Mouse (Mus musculus): ENCODE results near the gene Mtss1l.

Gene Mtss1l

GRCm38 (mm10) chr8:110720685-110721598, at the start of gene Mtss1l:
Mtss1l (plus strand) TSS chr8:110721476.
- DNase-seq (ENCODE audit: low read depth, low spot score), result peak; percentile 31

DNA sequence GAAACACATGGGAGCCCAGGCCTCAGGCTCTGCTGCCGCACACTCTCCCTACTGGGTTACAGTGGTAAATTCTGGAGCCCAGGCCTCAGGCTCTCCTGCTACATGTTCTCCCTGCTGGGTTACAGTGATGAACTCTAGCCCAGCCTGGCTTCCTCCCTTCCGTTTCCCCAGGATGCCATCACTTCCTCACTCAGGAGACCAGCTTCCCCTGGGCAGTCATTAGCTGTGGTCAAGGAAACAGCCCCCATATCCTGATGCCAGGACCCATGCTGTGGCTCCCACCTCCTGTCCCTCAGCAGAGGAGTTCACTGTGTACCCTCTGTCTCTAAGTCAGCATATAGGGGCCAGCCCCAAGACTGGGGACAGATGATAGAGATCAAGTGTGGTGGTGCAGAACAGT, 49.1 kb upstream of the Mtss1l start:
- DNase-seq (ENCODE audit: low read depth, low spot score), result no peak

- no peak for DNase-seq (ENCODE audit: low read depth, low spot score)
These were observed 48.1 kb upstream of the Mtss1l start for GRCm38 (mm10) chr8:110673168-110673567.

GRCm38 (mm10) chr8:110674589-110674988, 46.7 kb upstream of the Mtss1l start:
- DNase-seq (ENCODE audit: low read depth, low spot score), result no peak

- DNase-seq (ENCODE audit: low read depth, low spot score), result no peak
These were observed 44.6 kb upstream of the Mtss1l start for GRCm38 (mm10) chr8:110676702-110677101.

DNA sequence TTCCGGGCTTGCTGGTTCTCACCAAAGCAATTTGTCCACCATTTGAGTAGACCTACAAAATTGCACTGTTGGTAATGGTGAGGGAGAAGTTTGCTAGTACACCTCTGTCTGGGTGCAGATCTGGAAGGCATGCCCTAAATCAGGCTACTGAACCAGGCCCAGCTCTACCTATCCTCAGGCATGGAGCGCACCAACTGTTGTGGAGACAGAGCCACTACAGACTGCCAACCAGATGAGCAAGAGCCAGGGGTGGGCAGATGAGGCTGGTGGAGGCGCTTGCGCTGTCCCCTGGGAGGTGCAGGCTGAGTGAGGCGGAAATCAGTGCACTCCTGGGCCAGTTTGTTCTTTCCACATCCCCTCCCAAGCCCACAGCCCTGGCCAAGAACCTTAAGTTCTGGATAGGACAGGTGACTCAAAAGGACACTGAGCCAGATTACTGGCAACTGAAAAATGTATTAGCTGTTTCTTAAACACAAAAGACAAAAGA, 44.1 kb upstream of the Mtss1l start:
- no peak for DNase-seq (ENCODE audit: low read depth, low spot score)

- DNase-seq (ENCODE audit: low read depth, low spot score), result no peak
These were observed 42.3 kb upstream of the Mtss1l start for GRCm38 (mm10) chr8:110678989-110679388.

- no peak for DNase-seq (ENCODE audit: low read depth, low spot score)
These were observed 33.5 kb upstream of the Mtss1l start for GRCm38 (mm10) chr8:110687726-110688125.

DNA sequence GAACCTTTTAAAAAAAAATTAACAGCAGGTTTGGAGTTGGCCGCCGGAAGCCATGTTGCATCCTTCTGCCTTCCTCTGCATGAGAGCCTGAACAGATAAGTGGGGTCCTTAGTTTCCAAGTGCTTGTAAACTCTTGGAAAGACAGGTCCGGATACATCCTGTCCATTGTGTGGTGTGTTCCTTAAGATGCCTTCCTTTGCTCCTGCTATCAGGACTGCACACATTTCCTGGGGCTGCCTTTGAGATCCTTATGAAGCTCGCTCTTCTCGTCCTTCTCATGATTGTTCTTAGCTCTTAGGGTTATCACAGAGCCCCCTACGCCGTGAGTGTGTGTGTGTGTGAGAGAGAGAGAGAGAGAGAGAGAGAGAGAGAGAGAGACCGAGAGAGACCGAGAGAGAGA, 31.3 kb upstream of the Mtss1l start:
- DNase-seq (ENCODE audit: low read depth, low spot score), result no peak

DNA sequence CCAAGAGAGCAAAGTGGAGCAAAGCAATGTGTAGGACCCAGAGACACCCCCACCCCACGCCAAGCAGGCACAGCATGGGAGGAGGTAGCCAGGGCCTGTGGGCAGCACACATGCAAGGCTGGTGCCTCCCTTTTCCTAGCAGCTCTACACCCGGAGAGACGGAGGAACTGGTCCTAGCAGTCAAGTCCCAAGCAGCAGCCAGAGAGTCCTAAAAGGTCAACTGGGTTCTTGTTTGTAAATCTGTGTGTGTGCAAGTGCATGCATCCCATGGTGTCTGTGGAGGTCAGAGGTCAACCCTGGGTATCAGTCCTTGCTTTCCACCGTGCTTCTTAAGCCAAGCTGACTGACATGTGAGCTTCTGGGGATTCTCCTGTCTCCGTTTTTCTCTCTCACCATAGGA, 27.1 kb upstream of the Mtss1l start:
- no peak for DNase-seq (ENCODE audit: low read depth, low spot score)

DNA sequence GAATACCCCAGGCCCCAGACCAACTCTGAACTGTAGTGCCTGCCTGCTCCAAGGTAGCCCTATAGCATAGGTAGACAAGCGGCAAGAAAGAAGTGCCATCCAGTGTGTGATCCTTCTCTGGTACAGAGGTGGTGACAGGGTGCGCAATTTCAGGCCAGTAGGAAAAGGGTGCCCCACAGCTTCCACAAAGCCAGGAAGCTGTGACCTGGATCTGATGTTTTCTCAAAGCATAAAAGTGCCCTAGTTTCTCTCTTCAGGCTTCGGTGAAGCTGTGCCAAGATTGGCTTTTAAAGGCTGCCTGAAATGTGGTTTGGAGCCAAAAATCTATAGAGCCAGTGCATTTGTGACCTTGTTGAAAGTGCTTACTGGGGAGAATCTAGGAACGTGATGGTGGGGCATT, 26.4 kb upstream of the Mtss1l start:
- no peak for DNase-seq (ENCODE audit: low read depth, low spot score)

- DNase-seq (ENCODE audit: low read depth, low spot score), result no peak
These were observed 25.8 kb upstream of the Mtss1l start for GRCm38 (mm10) chr8:110695431-110695830.

- DNase-seq (ENCODE audit: low read depth, low spot score), result no peak
These were observed 25.2 kb upstream of the Mtss1l start for GRCm38 (mm10) chr8:110696051-110696450.

DNA sequence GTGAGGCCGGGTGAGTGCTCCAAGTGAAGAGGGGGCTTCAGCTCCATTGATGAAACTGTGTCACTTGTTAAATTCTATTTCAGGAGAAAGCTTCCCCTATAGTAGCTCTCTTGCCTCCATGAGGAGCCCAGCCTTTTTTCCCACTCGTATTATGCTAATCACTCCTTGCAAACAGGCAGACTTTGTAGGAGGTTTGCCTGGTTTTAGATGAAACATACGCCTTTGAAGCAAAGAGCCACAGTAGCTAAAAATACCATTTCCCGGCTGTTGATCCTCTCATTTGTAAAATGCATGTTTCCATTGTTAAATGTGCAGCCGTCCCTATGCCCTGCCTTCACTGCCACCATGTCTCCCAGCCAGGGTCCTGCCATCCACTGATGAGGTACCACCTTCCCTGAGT, 23.7 kb upstream of the Mtss1l start:
- DNase-seq (ENCODE audit: low read depth, low spot score), result no peak

DNA sequence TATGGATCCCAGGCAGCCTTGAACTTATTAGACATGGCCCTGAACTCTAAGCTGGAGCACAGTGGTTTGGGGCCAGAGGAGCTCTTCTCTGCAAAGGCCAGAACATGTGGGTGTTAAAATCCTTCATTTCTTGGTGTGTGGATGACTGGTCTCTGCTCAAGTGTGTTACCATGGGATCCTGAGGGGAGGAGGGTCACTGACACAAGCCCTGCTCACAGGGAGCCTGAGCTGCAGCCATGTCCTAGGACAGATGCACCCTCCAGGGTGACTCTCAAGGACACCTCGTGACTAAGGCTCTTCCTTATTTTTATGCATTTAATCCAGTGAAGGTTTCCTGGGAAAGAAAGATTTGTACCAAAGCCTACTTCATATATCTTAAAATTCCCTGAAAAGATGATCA, 23.2 kb upstream of the Mtss1l start:
- no peak for DNase-seq (ENCODE audit: low read depth, low spot score)

GRCm38 (mm10) chr8:110699501-110699900, 21.8 kb upstream of the Mtss1l start:
- no peak for DNase-seq (ENCODE audit: low read depth, low spot score)

GRCm38 (mm10) chr8:110700561-110700960, 20.7 kb upstream of the Mtss1l start:
- DNase-seq (ENCODE audit: low read depth, low spot score), result no peak

DNA sequence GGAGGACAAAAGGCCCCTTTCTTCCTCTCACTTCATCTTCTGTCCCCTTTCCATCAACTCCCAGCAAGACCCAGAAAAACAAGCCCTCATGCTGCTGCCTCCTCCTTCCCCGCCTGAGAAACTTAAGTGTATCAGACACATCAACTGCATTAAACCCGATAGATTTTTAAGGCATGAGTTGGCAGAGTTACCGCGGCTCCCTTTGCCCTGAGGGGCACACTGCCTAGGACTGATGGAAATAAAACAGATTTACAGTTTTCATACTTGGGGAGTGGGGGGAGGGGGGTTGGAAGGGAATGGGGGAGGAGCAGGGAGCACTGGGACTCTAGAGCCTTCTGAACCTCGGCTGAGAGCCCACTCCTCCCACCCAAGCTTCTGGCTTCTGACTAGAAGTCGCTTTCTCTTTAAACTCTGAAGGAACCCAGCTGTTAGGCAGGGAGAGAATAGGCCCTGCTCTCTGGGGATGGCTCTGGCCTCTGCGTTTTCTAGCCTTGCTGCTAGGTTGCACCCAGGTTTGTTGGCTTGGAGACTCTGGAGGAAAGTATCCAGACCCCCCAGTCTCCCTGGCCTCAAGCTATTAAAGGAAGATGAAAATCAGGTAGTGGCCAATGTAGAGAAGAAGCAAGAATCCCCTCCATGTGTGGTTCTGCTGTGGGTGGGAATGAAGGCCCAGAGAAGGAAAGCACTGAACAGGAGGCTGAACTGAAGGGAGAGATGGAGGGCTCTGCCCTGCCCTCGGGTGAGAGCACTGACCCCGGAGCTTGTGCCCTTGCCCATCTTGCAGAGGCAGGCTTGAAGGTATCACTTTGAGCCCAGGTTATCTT, 18.4 kb upstream of the Mtss1l start:
- no peak for DNase-seq (ENCODE audit: low read depth, low spot score)

DNA sequence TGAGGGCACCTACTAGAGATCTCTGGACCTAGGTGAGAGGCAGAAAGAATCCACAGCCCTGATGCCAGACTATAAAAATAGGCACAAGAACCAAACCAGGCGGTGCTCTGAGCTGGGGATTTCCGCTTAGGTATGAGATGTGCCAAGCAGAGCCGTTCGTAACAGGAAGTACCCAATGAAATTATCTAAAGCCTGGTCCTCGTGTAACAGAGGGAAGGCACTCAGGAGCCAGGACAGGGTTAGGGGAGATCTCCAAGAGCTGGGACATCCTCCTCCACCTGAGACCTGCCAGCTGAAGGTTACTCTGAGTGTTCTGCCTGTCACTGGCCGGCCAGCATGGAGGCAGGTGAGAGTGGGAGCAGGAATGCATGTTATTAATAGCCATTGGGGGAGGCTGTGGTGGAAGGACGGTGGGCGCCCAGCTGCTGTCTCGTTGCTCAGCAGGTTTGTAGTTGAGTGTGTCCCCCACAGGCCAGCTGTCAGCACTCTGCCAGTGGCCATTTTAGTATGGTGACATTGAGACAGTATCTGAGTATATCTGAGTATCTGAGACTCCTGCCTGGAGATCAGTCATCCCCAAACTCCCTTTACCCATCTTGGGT, 17.7 kb upstream of the Mtss1l start:
- peak; percentile 36 for DNase-seq (ENCODE audit: low read depth, low spot score)

GRCm38 (mm10) chr8:110704103-110704502, 17.2 kb upstream of the Mtss1l start:
- DNase-seq (ENCODE audit: low read depth, low spot score), result no peak

- DNase-seq (ENCODE audit: low read depth, low spot score), result no peak
These were observed 15.6 kb upstream of the Mtss1l start for GRCm38 (mm10) chr8:110705391-110706287.

Data from CD4-positive, CD25-positive, alpha-beta regulatory T cell, adult 2 months (primary cell).